Mouse (Mus musculus): ENCODE results near the gene Gm29094.
"Not testable (repeated sequence)": the region's sequence is repeated elsewhere in the genome, so short reads cannot be mapped to it uniquely, and the experiment has no call there.

The Gm29094 gene

GRCm38 (mm10) chr9:89198969-89199416, at the start of gene Gm29094, which contains the start of gene Bcl2a1b:
Gm29094 (plus strand) TSS chr9:89199379.
Bcl2a1b (plus strand) TSS chr9:89199209.
- not testable (repeated sequence) for DNase-seq (ENCODE audit: low read depth, low spot score)

- DNase-seq (ENCODE audit: low read depth, low spot score): not testable (repeated sequence)
Measured at GRCm38 (mm10) chr9:89172539-89172938, 26.6 kb upstream of the Gm29094 start.

DNA sequence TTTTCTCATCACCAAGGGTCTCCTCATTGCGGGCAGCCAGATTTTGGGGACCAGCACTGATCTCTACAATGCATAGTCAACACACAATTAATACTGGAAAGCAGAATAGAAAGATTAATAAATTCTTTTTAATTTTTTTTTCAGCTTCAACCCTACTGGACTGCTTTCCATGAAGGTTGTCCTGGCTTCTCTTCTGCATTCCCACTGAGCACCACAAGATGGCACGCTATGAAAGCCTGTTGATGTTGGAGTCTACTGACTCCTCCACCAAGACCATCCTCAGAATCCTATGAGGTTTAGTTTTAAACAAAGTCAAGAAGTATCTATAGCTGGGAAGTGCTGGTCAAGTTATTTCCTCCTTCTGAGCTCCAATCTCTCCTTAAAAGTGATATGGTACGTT, 20.3 kb upstream of the Gm29094 start:
- DNase-seq (ENCODE audit: low read depth, low spot score): not testable (repeated sequence)

DNA sequence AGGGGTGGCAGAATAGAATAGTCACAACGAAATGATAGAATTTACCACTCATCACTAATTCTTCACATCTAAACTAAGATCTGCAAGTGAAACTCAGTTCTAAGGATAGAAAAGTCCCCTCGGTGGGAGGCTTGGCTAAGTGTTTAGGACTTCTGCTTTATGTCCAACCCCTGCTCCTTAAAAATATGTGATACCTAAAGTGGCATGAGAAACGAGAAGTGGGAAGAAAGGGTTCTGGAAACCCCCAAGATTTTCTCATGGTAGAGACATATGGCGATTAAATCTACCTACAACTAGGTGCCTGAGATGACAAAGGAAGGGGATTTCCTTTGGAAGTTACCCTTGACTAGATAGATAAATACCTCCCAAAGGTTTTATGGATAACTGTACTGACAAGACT, 19.7 kb upstream of the Gm29094 start:
- not testable (repeated sequence) for DNase-seq (ENCODE audit: low read depth, low spot score)

GRCm38 (mm10) chr9:89187006-89187405, 12.2 kb upstream of the Gm29094 start:
- DNase-seq (ENCODE audit: low read depth, low spot score): not testable (repeated sequence)

- not testable (repeated sequence) for DNase-seq (ENCODE audit: low read depth, low spot score)
Measured at GRCm38 (mm10) chr9:89195483-89195882, 3.7 kb upstream of the Gm29094 start.

GRCm38 (mm10) chr9:89197509-89197908, 1.7 kb upstream of the Gm29094 start:
- DNase-seq (ENCODE audit: low read depth, low spot score): not testable (repeated sequence)

DNA sequence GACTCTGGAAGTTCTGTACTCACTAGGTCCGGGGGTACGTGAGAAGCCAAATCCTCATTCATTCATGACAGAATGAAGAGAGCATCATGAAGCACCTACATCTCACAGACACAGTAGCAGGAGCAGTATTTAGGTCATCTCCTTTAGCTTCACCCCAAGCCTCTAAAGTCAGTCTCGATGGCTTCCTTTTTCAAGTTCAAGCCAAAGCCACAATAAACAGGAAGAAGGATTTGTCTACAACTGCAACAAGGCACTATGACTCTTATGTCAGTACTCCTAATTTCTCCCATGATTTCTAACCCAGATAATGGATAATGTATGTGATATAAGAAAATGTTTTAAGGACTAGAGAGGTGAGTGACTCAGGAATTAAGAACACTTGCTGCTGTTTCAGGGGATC, 830 bp upstream of the Gm29094 start:
- DNase-seq (ENCODE audit: low read depth, low spot score): not testable (repeated sequence)

GRCm38 (mm10) chr9:89202256-89202655, 3.1 kb downstream of the Gm29094 start:
- not testable (repeated sequence) for DNase-seq (ENCODE audit: low read depth, low spot score)

DNA sequence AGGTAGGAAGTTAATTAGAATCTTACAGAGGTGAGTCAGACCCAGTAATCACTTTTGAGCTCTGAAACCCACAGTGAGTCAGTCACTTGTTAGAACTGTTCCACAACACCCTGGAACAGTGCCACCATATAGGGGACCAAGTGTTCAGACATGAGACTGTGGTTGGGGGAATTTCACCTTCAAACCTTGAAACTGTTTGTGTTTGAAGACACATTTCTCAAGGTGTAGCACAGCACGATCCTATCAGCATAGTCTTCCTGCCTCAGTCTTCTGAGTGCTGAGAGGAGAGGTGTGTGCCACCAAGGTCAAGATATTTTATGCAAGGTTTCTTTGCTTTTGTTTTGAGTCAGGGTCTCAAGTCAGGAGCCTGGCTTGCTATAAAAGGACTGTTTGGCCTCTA, 9.8 kb downstream of the Gm29094 start:
- not testable (repeated sequence) for DNase-seq (ENCODE audit: low read depth, low spot score)

- not testable (repeated sequence) for DNase-seq (ENCODE audit: low read depth, low spot score)
Measured at GRCm38 (mm10) chr9:89210353-89211064, 11.3 kb downstream of the Gm29094 start, which contains the start of gene Mthfs. Mthfs (plus strand) TSS chr9:89210676.

DNA sequence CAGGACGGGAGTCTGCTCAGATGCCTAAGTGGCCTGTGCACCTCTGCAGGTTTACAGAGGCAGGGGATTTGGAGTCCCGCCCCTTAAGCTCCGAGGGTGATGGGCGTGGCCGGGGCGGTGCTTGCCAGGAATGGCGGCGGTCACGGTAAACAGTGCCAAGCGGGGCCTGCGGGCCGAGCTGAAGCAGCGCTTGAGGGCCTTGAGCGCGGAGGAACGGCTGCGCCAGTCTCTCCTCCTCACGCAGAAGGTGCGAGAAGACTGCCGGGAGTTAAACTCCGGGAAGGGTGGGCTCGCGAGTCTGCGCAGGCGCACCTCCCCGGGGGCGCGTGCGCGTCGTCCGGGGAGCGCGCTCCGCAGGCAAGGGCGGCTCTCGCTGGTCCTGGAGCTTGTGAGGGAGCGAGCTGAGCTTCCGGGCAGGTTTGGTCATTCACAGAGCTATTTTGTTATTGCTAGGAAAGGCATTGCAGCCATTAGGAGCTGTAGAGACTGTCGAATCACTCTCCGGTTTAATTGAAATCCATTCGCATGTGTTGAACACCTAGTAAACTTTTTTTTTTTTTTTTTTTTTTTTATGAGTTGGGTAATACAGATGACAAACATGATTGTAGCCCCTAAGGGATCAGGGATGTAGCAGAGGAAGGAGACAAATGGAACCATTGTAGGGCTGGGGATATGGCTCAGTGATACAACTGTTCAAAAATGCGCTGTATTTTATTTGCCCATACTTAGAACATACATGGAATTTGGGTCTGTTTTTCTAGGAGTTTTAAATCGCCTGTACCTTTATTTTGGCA, 12.1 kb downstream of the Gm29094 start:
- not testable (repeated sequence) for DNase-seq (ENCODE audit: low read depth, low spot score)

GRCm38 (mm10) chr9:89212428-89212827, 13.2 kb downstream of the Gm29094 start:
- DNase-seq (ENCODE audit: low read depth, low spot score): not testable (repeated sequence)

GRCm38 (mm10) chr9:89218174-89218573, 19.0 kb downstream of the Gm29094 start:
- DNase-seq (ENCODE audit: low read depth, low spot score): not testable (repeated sequence)

GRCm38 (mm10) chr9:89219668-89220067, 20.5 kb downstream of the Gm29094 start:
- DNase-seq (ENCODE audit: low read depth, low spot score): not testable (repeated sequence)

GRCm38 (mm10) chr9:89220704-89221287, 21.6 kb downstream of the Gm29094 start:
- not testable (repeated sequence) for DNase-seq (ENCODE audit: low read depth, low spot score)

GRCm38 (mm10) chr9:89226071-89226470, 26.9 kb downstream of the Gm29094 start:
- DNase-seq (ENCODE audit: low read depth, low spot score): no peak

- DNase-seq (ENCODE audit: low read depth, low spot score): no peak
Measured at GRCm38 (mm10) chr9:89228122-89228521, 28.9 kb downstream of the Gm29094 start.

- not testable (repeated sequence) for DNase-seq (ENCODE audit: low read depth, low spot score)
Measured at GRCm38 (mm10) chr9:89230897-89231497, 31.8 kb downstream of the Gm29094 start.

DNA sequence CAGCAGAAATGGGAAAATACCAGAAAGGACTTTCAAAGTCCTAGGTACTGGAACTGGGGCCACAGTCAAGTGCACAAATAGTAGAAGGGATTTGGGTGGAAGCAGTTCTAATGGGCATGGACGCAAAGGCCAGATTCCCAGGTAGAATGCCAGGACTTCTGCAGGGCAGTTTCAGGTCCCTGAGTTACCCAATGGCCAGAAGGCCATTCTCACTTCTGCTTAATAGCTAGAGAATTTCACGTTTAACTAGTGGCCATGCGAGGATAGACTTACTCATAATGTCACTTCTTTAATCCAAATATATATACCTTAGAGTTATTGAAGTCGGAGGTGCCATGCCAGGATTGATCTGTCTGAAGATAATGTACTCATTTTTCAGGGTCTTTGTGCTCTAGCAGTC, 38.0 kb downstream of the Gm29094 start:
- not testable (repeated sequence) for DNase-seq (ENCODE audit: low read depth, low spot score)

DNA sequence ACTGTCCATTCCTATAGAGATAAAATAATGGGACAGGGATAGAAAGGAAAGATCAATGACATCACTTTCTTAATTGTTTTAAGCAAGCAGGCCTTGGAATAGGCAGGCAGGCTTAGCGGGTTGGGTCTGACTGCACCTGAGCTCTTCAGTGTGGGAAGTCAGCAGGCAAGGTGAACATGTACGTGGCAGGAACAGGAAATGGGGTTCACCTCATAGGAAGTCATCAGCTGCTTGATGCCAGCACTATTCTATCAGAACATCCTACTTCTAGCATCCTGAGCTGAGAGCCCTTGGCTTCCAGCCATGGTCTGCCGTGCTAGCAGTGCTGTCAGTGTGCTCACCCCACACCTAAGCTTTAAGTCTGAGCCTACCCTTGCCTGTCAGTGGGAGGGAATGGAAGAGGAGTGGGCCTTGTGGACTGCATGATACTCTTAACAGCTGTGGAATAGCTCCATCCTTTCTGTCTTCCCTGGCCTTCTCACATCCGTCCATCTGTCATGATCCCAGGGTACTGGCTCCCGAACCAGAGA, 39.9 kb downstream of the Gm29094 start:
- not testable (repeated sequence) for DNase-seq (ENCODE audit: low read depth, low spot score)
